Mouse (Mus musculus): Measurements from ENCODE around the gene Cers2.

The Cers2 gene

DNA sequence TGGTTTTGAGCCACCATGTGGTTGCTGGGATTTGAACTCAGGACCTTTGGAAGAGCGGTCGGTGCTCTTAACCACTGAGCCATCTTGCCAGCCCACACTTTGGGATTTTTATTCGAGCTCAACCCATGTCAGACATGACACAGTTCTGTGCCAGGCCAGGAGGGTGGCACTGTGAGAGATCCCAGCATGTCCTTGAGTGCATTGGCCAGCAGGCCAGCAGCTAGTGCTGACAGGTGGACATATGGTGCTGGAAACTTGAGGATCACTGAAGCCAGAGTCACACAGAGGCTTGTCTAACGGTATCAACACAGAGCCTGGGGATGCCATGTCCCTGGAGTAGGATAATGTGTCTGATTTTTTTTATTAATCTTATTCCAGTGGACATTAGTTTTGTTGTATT is 25.2 kb upstream of the Cers2 start:
- no peak for DNase-seq (ENCODE audit: low read depth, low spot score)

DNA sequence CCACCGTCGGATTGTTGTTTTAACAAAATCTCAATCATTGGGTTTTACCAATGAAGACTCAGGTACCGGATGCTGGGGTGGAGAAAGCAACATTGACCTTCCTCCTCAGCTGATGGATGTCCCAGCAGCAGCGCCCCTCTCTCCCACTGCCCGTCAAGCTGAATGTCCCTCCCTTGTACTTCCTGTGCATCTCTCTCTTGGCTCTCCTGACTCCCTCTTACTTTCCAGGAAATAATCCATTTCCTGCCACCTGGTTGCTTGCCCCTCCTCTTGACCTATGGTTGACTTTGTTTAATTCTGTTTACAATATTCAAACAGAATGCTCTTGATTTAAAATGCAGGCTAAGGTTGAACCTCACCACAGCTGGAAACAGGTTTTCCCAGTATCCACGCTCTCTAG is 24.4 kb upstream of the Cers2 start:
- DNase-seq (ENCODE audit: low read depth, low spot score), result no peak

DNA sequence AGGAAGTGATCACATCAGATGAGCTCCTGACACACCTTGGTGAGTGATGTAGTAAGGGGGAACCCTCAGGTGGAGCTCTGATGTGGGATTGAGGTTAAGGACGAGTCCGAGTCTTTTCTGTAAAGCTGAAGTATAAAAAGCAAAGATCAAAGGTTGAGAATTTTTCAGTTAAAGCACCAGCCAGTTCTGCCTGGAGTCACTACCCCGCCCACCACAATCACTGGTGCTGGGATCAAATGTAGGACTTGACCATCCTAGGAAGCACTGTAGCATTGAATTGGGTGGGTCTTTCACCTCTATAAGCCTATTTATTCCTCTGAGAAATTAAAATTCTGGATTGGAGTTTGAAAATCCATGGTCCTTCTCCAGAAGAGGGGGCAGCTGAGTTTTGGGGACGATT is 23.6 kb upstream of the Cers2 start:
- DNase-seq (ENCODE audit: low read depth, low spot score), result no peak

DNA sequence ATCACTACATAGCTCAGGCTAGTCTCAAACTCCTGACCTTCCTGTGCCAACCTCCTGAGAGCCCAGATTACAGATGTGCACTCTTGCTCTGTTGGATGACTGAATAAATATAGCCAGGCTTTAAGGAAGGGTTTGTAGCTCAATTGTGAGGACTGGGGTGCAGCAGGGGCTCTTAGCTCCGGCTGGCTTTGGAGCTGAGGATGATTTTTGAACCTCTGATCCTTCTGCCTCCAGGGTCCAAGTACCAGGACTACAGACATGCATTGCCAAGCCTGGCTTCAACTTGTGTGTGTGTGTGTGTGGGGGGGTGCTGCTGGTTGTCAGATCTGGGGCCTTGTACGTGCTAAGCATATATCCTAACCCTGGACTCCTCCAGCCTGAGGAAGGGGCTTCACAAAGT is 21.7 kb upstream of the Cers2 start:
- no peak for DNase-seq (ENCODE audit: low read depth, low spot score)

DNA sequence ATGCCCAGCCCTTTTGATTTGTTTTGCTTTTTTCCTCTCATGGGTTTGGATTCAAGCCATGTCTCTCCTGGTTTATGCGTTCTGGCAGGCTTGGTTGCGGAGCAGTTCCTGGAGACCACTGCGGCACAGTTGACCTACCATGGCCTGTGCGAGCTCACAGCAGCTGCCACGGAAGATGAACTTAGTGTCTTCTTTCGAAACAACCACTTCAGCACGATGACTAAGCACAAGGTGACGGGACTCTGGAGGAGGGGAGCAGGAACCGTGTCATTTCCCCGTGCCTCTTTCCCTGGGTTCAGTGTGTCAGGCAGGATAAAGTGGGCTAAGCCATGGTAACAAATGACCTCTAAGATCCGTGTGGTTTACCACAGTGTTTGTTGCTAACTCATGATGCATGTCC is 21.1 kb upstream of the Cers2 start:
- no peak for DNase-seq (ENCODE audit: low read depth, low spot score)

DNA sequence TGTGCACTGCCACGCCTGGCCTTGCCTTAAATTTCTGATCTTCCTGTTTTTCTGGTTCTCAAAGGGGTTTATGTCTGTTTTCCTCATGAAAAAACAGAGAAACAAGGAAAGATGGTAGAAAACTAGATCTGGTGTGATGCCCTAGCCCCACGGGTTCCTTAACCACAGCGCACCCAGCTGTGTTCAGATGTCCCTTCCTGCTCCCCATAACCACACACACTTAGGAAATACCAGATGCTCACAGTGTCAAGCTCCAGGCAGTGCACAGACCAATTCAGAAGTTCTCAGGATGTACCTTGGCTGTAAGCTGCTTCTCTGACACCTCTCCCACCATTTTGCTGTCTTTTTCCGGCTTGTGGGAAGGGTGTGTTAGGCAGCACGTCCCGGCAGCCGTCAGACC is 20.3 kb upstream of the Cers2 start:
- DNase-seq (ENCODE audit: low read depth, low spot score), result no peak

DNA sequence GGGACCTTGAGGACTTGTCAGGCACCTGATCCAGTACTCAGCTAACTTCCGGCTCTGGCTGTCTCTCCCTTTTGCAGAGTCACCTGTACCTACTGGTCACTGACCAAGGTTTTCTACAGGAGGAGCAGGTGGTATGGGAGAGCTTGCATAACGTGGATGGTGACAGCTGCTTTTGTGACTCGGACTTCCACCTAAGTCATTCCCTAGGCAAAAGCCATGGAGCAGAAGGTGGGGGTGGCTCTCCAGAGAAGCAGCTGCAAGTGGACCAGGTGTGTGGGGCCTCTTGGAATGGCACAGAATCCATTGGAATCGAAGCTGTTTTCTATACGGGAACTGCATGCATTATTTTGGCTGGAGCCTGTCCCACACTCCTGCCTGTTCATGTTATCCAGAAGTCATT is 19.9 kb upstream of the Cers2 start:
- no peak for DNase-seq (ENCODE audit: low read depth, low spot score)

DNA sequence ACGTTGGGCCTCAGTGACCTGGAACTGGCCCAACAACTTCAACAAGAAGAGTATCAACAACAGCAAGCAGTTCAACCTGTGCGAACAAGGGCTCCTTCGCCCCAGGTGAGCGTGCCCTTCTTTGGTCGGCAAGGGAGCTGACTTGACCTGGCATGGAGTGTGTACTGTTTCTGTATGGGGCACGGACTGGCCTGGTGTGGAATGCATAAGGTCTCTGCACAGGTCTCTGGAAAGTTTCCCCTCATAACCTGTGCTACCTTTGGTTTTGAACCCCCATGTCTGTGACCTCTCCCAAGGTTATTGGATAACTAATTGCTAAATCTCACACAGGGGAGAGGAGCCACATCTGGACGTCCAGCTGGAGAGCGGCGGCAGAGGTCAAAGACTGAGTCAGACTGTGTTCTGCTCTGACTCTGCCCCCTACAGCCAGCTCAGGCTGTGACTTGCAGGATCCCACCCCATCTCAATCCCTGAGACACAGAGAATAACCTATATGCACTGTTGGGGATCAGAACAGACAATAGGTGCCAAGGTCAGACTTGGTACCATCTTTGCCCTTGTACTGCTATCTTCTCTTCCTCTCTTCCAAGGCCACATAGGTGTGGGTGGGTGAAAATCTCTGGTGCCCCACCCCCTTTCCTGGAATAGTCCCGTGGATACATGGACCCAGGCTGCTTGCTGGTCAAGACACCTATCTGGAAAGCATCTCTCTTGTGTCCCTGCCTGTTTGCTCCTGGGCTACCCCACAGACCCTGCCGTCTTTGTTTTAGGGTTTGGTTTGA is 19.1 kb upstream of the Cers2 start:
- no peak for DNase-seq (ENCODE audit: low read depth, low spot score)

DNA sequence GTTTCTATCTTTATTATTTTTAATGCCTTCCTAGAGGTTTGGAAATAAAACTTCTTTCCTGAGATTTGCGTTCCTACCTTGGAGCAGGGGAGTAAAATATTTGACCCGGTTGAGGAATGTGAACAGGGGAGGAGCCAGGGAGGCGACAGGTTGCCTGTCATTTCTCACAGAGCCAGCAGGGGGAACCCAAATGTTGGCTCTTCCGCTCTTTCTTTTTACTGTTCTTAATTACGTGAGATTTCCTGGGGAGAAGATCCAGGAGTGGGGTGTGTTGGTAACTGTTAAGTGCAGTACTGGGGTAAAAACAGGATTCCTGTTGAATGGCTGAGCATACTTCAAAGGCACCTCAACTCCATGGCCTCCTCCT is 18.5 kb upstream of the Cers2 start:
- peak; percentile 70 for DNase-seq (ENCODE audit: low read depth, low spot score)

DNA sequence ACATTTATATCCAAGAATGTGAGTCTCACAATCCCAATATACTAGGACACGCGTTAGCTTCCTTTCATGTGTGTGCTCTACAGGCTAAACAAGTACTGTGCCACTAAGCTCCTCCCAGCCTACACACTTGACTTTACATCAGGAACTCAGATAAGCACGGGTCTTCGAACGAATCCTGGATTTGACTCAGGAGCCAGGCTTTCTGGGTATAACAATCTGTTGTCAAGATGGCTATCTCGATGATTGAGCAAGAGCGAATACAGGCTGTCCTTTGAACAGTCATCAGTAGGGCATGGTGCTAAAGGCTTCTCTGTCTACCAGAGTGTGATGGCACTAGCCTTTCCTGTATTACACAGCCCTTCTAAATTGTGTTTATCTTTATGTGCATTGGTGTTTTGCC is 16.6 kb upstream of the Cers2 start:
- no peak for DNase-seq (ENCODE audit: low read depth, low spot score)

DNA sequence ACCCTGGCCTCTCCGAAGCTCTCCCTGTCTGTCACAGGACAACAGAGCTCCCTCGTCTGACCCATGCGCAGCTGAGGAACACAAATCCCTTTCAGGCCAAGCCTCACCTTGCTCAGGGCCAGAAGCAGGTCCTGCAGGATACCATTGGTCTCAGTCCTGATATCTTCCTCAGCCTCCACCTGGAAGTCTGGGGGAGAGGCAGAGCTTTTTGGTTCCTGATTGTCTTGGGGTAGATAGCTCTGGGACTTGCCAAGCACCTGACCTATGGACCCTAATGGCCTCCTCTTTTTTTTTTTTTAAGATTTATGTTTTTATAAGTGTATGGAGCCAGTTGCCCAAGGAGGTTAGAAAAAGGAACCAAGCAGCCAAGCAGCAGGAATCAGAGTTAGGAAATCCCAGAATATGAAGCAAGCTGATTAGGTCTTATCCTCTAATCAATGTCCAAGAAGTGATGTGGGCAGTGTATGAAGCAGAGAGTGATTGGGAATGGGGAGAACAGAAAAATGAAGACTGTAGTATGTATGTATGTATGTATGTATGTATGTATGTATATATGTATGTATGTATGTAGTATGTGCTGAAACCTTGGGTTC is 13.3 kb upstream of the Cers2 start:
- no peak for DNase-seq (ENCODE audit: low read depth, low spot score)

DNA sequence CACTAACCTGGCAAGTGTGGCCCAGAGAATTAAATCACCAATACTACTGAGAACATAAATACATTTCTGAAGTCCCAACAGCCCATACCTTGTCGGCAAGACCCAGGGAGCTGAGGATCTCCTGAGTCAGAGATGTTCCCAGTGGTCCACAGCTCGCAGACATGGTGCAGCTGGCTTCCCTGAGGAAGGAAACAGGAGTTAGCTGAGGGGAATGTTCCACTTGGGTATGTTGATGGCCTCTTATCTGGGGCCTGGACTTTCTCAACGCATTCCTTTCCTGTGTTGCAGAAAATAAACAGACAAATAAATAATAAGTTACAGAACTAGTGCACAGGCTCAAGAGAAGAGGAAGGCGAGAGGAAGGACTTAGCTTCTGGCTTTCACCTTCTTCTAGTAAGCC is 8.3 kb upstream of the Cers2 start:
- DNase-seq (ENCODE audit: low read depth, low spot score), result no peak

DNA sequence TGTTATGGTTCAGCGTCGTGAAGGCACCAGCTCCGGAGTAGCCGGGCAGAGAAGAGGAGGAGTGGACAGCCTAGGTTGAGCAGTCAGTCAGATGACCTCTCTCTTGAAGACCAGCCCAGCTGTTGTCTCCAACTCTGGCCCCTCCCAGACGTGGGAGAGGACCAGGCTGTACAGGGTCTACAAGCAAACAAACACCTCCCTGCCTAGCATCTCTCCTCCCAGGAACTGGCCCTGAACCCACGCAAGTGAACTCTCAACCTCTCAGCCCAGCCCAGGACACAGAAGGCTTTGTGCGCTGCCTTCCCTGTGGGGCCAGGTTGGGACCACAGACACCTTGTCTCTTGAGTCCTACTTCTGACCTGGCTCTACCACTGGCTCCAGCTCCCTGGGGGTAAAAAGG is 7.5 kb upstream of the Cers2 start, which contains the start of gene Anxa9:
Anxa9 (minus strand) TSS at position 77 of the 400 bp plus-strand sequence.
- no peak for DNase-seq (ENCODE audit: low read depth, low spot score)

DNA sequence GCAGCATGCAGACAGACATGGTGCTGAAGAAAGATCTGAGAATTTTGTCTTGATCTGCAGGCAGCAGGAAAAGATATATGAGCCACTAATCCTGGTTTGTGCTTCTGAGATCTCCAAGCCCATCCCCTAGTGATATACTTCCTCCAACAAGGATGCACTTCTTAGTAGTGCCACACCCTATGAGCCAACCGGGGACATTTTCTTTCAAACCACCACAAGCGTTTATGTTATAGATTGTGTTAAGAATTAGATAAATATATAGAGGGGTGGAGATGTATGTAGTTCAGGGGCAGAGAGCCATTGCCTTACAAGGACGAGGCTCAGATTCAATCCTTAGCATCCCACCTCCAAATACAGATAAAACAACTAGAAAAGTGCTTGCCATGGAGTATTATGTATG is 4.1 kb upstream of the Cers2 start:
- DNase-seq (ENCODE audit: low read depth, low spot score), result no peak

DNA sequence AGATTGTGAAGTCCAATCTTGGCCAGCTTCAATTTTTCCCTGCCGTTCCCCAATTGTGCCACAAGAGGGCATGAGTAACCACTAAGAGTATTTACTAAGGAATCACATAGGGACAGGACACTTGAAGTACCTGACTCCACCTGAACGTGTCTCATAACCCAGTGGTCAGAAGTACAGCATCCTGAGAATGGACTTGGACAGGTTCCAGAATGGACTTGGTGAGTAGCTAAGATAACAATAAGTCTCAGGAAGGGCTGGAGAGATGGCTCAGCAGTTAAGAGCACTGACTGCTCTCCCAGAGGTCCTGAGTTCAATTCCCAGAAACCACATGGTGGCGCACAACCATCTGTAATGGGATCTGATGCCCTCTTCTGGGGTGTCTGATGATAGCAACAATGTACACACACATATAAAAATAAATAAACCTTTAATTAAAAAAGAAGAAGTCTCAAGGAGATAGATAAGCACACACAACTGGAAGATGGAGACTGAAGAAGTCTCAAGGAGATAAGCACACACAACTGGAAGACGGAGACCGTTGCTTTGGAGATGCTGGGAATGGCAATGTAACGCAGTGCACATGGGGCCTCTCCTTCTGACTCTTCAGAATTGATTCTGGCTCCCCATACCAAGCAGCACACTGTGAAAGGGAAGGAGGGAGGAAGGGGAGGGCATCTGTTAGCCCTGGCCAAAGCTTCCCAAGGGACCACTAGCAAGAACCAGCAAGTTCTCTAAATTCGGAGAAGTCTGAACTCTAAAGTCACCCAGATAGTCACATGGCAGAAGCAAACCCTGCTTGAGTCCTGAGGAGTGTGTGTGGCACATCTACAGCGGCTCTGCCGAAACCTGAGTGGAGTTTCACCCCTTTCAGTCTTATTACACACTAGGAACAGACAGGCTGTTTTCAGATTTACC is 3.4 kb upstream of the Cers2 start:
- peak; percentile 68 for DNase-seq (ENCODE audit: low read depth, low spot score)

DNA sequence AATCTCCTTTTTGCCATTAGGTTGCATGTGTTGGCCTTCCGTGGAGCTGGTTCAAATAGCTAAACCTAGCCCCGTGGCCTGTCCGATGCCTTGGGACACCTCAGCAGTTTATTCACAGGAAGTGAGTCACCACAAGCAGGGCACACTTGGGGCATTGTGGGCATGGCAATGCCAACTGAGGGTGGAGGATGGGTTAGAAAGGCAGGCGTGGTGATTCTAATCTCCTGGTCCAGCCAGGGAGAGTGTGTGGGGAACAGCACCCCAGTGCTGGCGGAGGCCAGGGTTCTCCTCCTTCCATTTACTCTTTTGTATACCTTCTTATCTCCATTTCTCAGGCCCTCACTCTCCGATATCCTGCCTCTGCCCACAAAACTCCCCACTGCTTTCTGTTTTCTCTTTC is 2.0 kb upstream of the Cers2 start:
- no peak for DNase-seq (ENCODE audit: low read depth, low spot score)

DNA sequence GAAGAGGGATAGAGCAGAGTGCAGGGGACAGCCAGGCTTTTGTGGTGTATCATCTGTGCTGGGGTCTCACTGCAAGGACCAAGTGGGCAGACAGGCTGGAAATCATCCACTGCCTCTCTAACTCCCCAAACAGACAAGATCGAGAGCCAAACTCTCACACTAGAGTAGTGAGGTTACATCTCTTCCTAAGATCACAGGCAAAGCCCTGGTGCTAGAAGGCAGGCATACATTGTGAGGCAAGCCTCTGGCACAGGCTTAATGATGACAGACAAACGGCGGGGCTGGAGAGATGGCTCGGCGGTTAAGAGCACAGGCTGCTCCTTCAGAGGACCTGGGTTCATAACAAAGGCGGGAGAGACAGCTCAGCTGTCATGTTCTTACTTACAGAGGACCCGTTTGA is 1.1 kb upstream of the Cers2 start:
- DNase-seq (ENCODE audit: low read depth, low spot score), result no peak

DNA sequence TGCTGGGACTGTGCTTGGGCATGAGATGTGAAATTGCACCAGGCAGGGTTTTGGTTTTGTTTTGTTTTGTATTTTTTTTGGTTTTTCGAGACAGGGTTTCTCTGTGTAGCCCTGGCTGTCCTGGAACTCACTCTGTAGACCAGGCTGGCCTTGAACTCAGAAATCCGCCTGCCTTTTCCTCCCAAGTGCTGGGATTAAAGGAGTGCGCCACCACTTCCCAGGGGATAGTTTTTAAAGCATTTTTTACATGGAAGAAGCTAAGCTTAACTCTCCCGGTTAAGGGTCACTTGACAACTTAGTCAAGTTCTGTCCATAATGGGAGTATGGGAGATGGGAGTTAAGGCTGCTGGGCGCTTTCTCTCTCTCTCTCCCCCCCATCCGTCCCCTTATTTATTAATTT is 516 bp upstream of the Cers2 start:
- DNase-seq (ENCODE audit: low read depth, low spot score), result no peak

DNA sequence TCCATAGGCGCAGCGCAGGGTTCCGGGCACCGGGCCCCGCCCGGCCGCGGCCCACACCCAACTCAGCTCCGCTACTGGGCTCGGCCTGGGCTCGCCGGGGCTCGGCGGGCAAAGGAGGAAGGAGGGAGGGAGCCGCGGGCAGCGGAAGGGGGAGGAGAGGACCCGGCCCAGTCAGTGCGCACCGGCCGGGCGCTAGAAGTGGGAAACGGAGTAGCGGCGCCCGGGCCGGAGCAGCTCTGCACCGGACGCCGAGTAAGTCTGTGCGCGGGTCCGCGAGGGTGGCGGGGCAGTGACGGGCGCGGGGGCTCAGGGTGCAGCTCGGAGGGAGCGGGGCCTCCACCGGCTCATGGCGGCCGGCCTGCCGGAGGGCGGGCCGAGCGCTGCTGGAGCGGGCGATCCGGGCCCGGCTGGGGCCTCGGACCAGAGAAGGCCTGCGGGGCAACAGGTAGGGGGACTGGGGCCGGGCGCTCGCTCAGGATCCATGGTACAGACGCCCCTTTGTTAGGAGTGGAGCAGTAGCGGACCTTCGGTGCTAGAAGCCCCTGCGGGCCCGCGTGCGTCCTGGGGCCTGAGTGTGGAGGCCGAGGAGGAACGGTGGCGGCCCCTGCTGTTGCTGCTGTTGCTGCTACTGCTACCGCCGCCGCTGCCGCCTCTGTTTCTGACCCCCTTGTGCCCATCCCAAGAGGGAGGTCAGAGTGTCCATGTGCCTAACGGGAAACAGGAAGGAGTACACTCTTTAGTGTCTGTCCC is 678 bp downstream of the Cers2 start:
- DNase-seq (ENCODE audit: low read depth, low spot score), result peak; percentile 87

DNA sequence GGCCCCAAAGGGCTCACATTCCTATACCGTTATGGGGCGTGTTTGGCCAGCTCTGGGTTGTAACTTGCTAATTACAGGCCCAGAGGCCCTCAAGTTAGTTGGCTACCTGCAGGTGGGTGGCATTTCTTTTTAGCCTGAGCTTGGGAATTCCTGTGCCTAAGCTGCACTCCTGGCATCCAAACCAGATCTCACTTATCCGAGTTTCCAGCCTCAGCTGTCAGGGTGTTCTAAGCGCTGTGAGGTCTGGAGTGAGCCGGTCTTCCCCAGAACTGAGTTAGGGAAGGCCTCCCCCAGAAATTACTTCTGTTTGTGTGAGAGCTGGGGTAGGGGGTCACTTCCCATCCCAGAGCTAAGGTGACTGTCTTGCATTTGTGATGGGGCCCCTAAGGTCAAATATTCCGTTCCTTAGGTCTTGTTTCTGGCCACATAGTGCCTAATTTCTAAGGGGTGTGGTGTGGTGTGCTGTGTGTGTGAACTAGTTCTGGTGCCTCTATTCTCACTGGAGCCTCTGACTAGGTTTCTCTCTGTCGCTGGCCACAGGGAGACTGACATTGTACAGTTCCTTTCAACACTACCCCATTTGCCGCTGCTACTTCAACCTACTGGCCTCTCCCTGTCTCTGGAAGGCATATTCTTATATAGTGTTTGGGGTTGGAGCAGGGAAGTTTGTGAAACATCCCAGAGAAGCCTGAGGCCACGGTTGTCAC is 1.4 kb downstream of the Cers2 start:
- no peak for DNase-seq (ENCODE audit: low read depth, low spot score)

DNA sequence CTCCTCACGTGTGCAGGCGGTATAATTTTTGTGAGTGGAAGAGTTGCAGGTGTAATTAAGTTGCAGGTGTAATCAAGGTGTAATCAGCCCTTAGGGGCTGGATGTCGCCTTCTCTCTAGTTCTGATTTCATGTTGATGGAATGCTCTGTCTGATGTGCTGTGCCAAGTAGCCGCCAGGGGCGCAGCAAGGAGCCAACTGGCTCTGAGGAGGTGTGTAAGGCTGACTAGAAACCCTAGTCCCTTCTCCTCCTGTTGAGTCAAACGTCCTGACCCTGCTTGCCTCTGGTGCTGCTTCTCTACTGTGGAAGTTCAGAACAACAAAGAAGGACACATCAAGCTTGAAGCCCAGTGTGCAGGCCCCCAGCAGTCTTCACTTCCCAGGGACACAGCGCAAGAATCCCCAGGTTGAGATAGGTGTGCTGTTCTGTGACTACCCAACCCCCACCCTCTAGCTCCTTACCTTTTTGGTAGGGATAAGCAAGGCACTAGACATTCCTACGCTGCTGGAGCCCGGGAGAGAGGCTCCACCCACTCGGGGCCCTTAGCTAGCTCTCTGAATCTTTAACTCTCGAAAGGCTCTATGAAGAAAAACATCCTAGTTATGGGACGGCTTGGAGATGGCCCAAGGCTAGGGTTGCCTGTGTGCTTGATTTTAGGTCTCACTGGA is 3.0 kb downstream of the Cers2 start:
- peak; percentile 67 for DNase-seq (ENCODE audit: low read depth, low spot score)
